Mouse (Mus musculus) heart, postnatal 14 days (tissue): ENCODE results near the gene Ssna1. TPM values are rescaled to one million over a fixed set of nuclear protein-coding genes. Genes with fewer than 3 reads are reported as not detected.

Experiments
- DNase-seq, 2 experiments: peaks; one replicate each; pipeline ENCODE4 v3.0.0; 2021 to 2022
- intact Hi-C: fragments of 180-260 bp; cut with DNase I; formaldehyde crosslinking; loops from one replicate; pipeline ENCODE4 v1.15.1; 2025
- total RNA-seq, 2 experiments: library from RNA; stranded (reverse); gene quantifications; 2 replicates each; pipeline ENCODE4 v1.2.3; 2021

The Ssna1 gene
- total RNA-seq, 2 experiments from 2014 or later, result 38.3 to 46.9 TPM

GRCm38 (mm10) chr2:25236614-25237013, 35.6 kb downstream of the Ssna1 start, which contains the start of gene Rnf224:
TSS of gene Rnf224 (minus strand) at chr2:25236787.
- no peak for DNase-seq
- intact Hi-C loops, result no loop called here

- intact Hi-C loops, result no loop called here
- DNase-seq, result no peak
These were observed 37.6 kb downstream of the Ssna1 start for GRCm38 (mm10) chr2:25234551-25235220.

GRCm38 (mm10) chr2:25234050-25234449, 38.2 kb downstream of the Ssna1 start, which contains the start of gene Slc34a3:
TSS of gene Slc34a3 (minus strand) at chr2:25234364.
- DNase-seq, result no peak
- intact Hi-C loops, result no loop called here

GRCm38 (mm10) chr2:25233421-25233820, 38.8 kb downstream of the Ssna1 start:
- intact Hi-C loops, result no loop called here

GRCm38 (mm10) chr2:25231038-25231437, 41.2 kb downstream of the Ssna1 start:
- no peak for DNase-seq

More at GRCm38 (mm10) chr2:25233421-25233820, 38.8 kb downstream of the Ssna1 start:
- no peak for DNase-seq

GRCm38 (mm10) chr2:25230581-25230980, 41.7 kb downstream of the Ssna1 start:
- intact Hi-C loops, result no loop called here

More at GRCm38 (mm10) chr2:25231038-25231437, 41.2 kb downstream of the Ssna1 start:
- intact Hi-C loops, result no loop called here

GRCm38 (mm10) chr2:25229582-25229981, 42.7 kb downstream of the Ssna1 start:
- intact Hi-C loops, result loop anchor here (2.0 kb wide), 2 partner anchors 23 to 63 kb away; no protein-coding TSS in a partner anchor
- DNase-seq, result no peak

More at GRCm38 (mm10) chr2:25230581-25230980, 41.7 kb downstream of the Ssna1 start:
- DNase-seq, result no peak

- no peak for DNase-seq
- intact Hi-C loops, result loop anchor here (1.0 to 2.0 kb wide), 3 partner anchors 24 to 64 kb away; no protein-coding TSS in a partner anchor
These were observed 43.2 kb downstream of the Ssna1 start for GRCm38 (mm10) chr2:25228995-25229530.

GRCm38 (mm10) chr2:25228431-25228889, 43.8 kb downstream of the Ssna1 start:
- intact Hi-C loops, result loop anchor here (1.0 to 2.0 kb wide), 3 partner anchors 24 to 64 kb away; no protein-coding TSS in a partner anchor
- peak; percentile 86 to 89 for DNase-seq

- intact Hi-C loops, result no loop called here
- DNase-seq, result no peak
These were observed 44.8 kb downstream of the Ssna1 start for GRCm38 (mm10) chr2:25227406-25227805.

- intact Hi-C loops, result no loop called here
- DNase-seq, result no peak
These were observed 45.4 kb downstream of the Ssna1 start for GRCm38 (mm10) chr2:25226864-25227263.

GRCm38 (mm10) chr2:25225811-25226379, 46.3 kb downstream of the Ssna1 start:
- DNase-seq, result no peak
- intact Hi-C loops, result no loop called here

- peak; percentile 95 for DNase-seq
- intact Hi-C loops, result no loop called here
These were observed 47.2 kb downstream of the Ssna1 start for GRCm38 (mm10) chr2:25224766-25225752.

GRCm38 (mm10) chr2:25224492-25224765, 47.8 kb downstream of the Ssna1 start, which contains the start of gene Tubb4b:
TSS of gene Tubb4b (minus strand) at chr2:25224702.
- intact Hi-C loops, result no loop called here

GRCm38 (mm10) chr2:25223681-25224491, 48.4 kb downstream of the Ssna1 start:
- intact Hi-C loops, result no loop called here
- DNase-seq, result peak; percentile 84 to 85

More at GRCm38 (mm10) chr2:25224492-25224765, 47.8 kb downstream of the Ssna1 start, which contains the start of gene Tubb4b:
- no peak for DNase-seq

GRCm38 (mm10) chr2:25221331-25221772, 50.9 kb downstream of the Ssna1 start:
- no peak for DNase-seq
- intact Hi-C loops, result no loop called here
